Mouse (Mus musculus): ENCODE results near the gene Fabp2. TPM values are rescaled to one million over a fixed set of nuclear protein-coding genes. Genes with fewer than 3 reads are reported as not detected.
A peak's percentile ranks its signal among the peaks of the same experiment; 100 is the strongest.
"Not testable (repeated sequence)": the region's sequence is repeated elsewhere in the genome, so short reads cannot be mapped to it uniquely, and the experiment has no call there.

The Fabp2 gene
- polyA plus RNA-seq, 2 experiments = 7.5 to 13.6 TPM

DNA sequence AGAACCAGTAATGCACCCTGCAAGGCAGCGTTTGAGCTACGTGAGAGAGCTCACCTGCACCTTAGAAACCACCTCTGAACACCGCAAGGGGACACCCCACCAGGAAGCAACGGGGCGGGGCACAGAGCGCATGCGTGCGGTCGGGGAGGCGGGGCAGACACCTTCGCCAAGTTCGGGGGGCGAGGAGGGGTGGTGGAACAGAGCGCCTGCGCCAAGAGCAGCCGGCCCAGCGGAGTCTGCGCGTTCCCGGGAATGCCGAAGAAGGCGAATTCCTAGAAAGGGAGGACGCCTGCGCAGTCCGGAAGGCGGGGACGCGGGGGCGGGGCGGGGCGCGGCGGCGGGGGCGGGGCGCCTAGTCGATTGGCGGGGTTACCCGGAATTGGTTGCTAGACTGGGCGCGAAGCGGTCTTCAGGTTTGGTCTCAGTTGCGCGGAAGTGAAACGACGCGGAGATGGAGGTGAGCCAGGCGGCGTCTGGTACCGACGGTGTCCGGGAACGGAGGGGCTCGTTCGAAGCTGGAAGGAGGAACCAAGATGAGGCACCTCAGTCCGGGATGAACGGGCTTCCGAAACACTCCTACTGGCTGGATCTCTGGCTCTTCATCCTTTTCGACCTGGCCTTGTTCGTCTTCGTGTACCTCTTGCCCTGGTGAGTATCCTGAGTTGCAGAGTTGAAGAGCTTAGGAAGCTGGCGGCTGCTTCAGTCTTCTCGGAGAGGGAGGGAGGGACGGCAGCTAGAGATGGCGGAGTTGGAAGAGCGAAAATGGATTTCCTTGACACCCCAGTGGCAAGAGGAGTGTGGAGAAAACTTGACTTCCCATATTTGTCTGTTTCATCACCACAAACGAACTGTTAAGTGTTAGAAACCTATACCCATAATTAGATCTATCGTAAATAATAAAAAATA, 29.4 kb downstream of the Fabp2 start, which contains the start of gene 1810037I17Rik:
Gene 1810037I17Rik, plus strand, starts transcription at position 195 of the 906 bp plus-strand sequence.
- peak within 1 kb of the TSS; percentile 80 for H3K27ac ChIP-seq
- under 1% methylated on average over 68 of the region's 68 CpGs for WGBS (ENCODE audit: insufficient replicate concordance)
- peak; percentile 94 for ATAC-seq (ENCODE audit: insufficient read depth)
- H3K36me3 ChIP-seq (replicated peaks; ENCODE audit: control insufficient read depth, insufficient read depth, low read depth) = peaks cover 6% of the 10 kb centered on the region
- DNase-seq (ENCODE audit: low read depth in 3 of 3, low spot score in 3 of 3) = peak; percentile 73 to 86 (median 80)
- no peaks in the 10 kb centered on the region for H3K9me3 ChIP-seq (ENCODE audit: control insufficient read depth, low read length)
- H3K4me2 ChIP-seq (ENCODE audit: low read depth) = peak within 1 kb of the TSS; percentile 85
- H3K9ac ChIP-seq (replicated peaks) = peak within 1 kb of the TSS; percentile 79
- no peak for TF ChIP-seq EP300 (IDR thresholded peaks at IDR 0.05; ENCODE audit: low read depth)
- peak; percentile 78 for TF ChIP-seq CTCF (IDR thresholded peaks at IDR 0.05; ENCODE audit: low read depth)
- peaks cover 11 to 20% of the 10 kb centered on the region in 2 experiments for H3K4me1 ChIP-seq (replicated peaks; ENCODE audit: control insufficient read depth in 2 of 2, insufficient read depth in 2 of 2, low read length in 1 of 2)
- H3K27me3 ChIP-seq (ENCODE audit: control insufficient read depth, insufficient read depth, low read length) = no peaks in the 10 kb centered on the region
- H3K4me3 ChIP-seq (ENCODE audit: insufficient read depth in 1 of 2, low read depth in 2 of 2, low read length in 2 of 2) = peak within 1 kb of the TSS; percentile 69 to 80

DNA sequence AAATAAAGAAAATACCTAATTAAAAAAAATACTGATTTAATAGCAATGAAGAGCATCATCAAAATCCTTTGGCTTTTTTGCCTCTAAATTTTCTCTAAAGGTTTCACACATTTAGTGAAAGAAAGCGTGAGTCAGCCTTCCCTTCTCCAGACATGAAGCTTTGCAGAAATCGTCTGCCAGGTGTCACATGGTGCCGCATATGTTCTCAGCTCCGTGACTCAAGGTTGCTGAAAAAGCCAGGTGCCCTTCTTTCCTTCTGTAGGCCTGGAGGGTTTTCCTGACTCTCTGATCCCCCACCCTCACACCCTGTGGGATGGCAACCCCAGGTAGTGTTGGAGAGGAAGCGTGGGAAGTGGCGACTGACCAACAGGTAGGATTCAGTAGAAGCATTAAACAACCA, 34.9 kb downstream of the Fabp2 start:
- 71% methylated on average over 6 of the region's 6 CpGs for WGBS (ENCODE audit: insufficient replicate concordance)

DNA sequence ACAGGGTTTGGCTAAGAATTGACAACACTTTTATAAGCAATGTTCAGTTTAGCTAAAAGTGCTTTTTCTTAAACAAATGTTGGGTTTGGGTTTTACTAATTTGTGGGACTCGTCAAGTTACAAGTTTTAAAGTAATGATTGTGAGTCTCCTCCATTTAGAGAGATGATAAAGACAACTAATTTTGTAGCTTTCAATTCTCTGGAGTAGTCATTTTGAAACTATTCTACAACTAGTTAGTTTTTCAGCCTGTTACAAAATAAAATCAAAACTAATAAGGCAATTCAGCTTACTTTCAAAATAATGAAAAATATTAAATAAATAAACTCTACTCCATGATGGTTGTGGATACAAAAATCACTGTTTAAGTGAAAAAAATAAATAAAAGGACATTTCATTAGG, 37.6 kb downstream of the Fabp2 start:
- no peaks in the 10 kb centered on the region for H3K36me3 ChIP-seq (replicated peaks; ENCODE audit: control insufficient read depth, insufficient read depth, low read depth)
- no peak overlapping the region for H3K9ac ChIP-seq (replicated peaks)
- no peaks in the 10 kb centered on the region for H3K27me3 ChIP-seq (ENCODE audit: control insufficient read depth, insufficient read depth, low read length)
- WGBS (ENCODE audit: insufficient replicate concordance) = 73% methylated on average over 1 of the region's 1 CpGs
- no peak overlapping the region for H3K27ac ChIP-seq
- H3K4me2 ChIP-seq (ENCODE audit: low read depth) = no peak overlapping the region
- H3K9me3 ChIP-seq (ENCODE audit: control insufficient read depth, low read length) = no peaks in the 10 kb centered on the region
- no peaks in the 10 kb centered on the region for H3K4me1 ChIP-seq (replicated peaks; ENCODE audit: control insufficient read depth in 2 of 2, insufficient read depth in 2 of 2, low read length in 1 of 2)
- ATAC-seq (ENCODE audit: insufficient read depth) (no peak), DNase-seq (ENCODE audit: low read depth in 3 of 3, low spot score in 3 of 3) (no peak)
- TF ChIP-seq EP300 (IDR thresholded peaks at IDR 0.05; ENCODE audit: low read depth) = no peak
- no peak for TF ChIP-seq CTCF (IDR thresholded peaks at IDR 0.05; ENCODE audit: low read depth)
- no peak overlapping the region for H3K4me3 ChIP-seq (ENCODE audit: insufficient read depth in 1 of 2, low read depth in 2 of 2, low read length in 2 of 2)

More for the DNA sequence above, 34.9 kb downstream of the Fabp2 start:
- Histone ChIP-seq H3K9ac (replicated peaks) (no peak overlapping the region), H3K4me3 (ENCODE audit: insufficient read depth in 1 of 2, low read depth in 2 of 2, low read length in 2 of 2) (no peak overlapping the region), H3K9me3 (ENCODE audit: control insufficient read depth, low read length) (no peaks in the 10 kb centered on the region), H3K27me3 (ENCODE audit: control insufficient read depth, insufficient read depth, low read length) (no peaks in the 10 kb centered on the region), H3K27ac (no peak overlapping the region), H3K4me1 (replicated peaks; ENCODE audit: control insufficient read depth in 2 of 2, insufficient read depth in 2 of 2, low read length in 1 of 2) (peaks cover 0 to 3% of the 10 kb centered on the region in 2 experiments; a peak in 1 of 4 replicates), H3K36me3 (replicated peaks; ENCODE audit: control insufficient read depth, insufficient read depth, low read depth) (peaks cover 6% of the 10 kb centered on the region), H3K4me2 (ENCODE audit: low read depth) (no peak overlapping the region)
- DNase-seq (ENCODE audit: low read depth in 3 of 3, low spot score in 3 of 3) = no peak
- no peak for ATAC-seq (ENCODE audit: insufficient read depth)
- TF ChIP-seq CTCF (IDR thresholded peaks at IDR 0.05; ENCODE audit: low read depth) = no peak
- no peak for TF ChIP-seq EP300 (IDR thresholded peaks at IDR 0.05; ENCODE audit: low read depth)

GRCm38 (mm10) chr3:122937176-122937575, 42.3 kb downstream of the Fabp2 start:
- not testable (repeated sequence) for H3K4me3 ChIP-seq (ENCODE audit: insufficient read depth in 1 of 2, low read depth in 2 of 2, low read length in 2 of 2); H3K27ac ChIP-seq; ATAC-seq (ENCODE audit: insufficient read depth); H3K4me2 ChIP-seq (ENCODE audit: low read depth); H3K4me1 ChIP-seq (replicated peaks; ENCODE audit: control insufficient read depth in 2 of 2, insufficient read depth in 2 of 2, low read length in 1 of 2); DNase-seq (ENCODE audit: low read depth in 3 of 3, low spot score in 3 of 3); H3K27me3 ChIP-seq (ENCODE audit: control insufficient read depth, insufficient read depth, low read length); H3K36me3 ChIP-seq (replicated peaks; ENCODE audit: control insufficient read depth, insufficient read depth, low read depth); H3K9ac ChIP-seq (replicated peaks); H3K9me3 ChIP-seq (ENCODE audit: control insufficient read depth, low read length)
- 74% methylated on average over 13 of the region's 13 CpGs for WGBS (ENCODE audit: insufficient replicate concordance)

DNA sequence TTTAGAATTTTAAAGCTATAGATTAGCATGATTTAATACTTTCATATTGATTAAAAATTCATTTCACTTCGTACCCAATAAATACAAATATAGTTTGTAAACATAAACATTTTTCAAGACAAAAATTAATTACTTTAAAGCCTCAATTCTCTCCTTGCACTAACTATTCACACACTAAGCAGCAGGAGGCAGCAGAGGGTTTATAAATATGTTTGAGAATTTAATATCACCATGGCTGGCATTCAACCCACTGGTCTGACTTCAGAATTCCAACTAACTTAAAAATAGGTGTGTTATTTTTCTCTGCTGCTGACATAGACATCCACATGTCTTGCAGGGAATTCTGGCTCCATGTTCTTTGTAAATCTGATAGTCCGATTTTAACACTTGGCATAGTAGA, 44.3 kb downstream of the Fabp2 start:
- WGBS (ENCODE audit: insufficient replicate concordance) = 59% methylated on average over 2 of the region's 2 CpGs
- Histone ChIP-seq H3K4me2 (ENCODE audit: low read depth) (no peak overlapping the region), H3K4me1 (replicated peaks; ENCODE audit: control insufficient read depth in 2 of 2, insufficient read depth in 2 of 2, low read length in 1 of 2) (no peaks in the 10 kb centered on the region), H3K9ac (replicated peaks) (no peak overlapping the region), H3K4me3 (ENCODE audit: insufficient read depth in 1 of 2, low read depth in 2 of 2, low read length in 2 of 2) (no peak overlapping the region), H3K27ac (no peak overlapping the region), H3K9me3 (ENCODE audit: control insufficient read depth, low read length) (no peaks in the 10 kb centered on the region), H3K27me3 (ENCODE audit: control insufficient read depth, insufficient read depth, low read length) (no peaks in the 10 kb centered on the region), H3K36me3 (replicated peaks; ENCODE audit: control insufficient read depth, insufficient read depth, low read depth) (no peaks in the 10 kb centered on the region)
- TF ChIP-seq CTCF (IDR thresholded peaks at IDR 0.05; ENCODE audit: low read depth) (peak; percentile 27; the same call in 1 of the 2 replicates), EP300 (IDR thresholded peaks at IDR 0.05; ENCODE audit: low read depth) (no peak)
- ATAC-seq (ENCODE audit: insufficient read depth) (no peak), DNase-seq (ENCODE audit: low read depth in 3 of 3, low spot score in 3 of 3) (no peak)
